Mouse (Mus musculus): ENCODE data around the gene Olfr1454.

Olfr1454 gene

GRCm38 (mm10) chr19:13060310-13060709, at the start of gene Olfr1454:
TSS of gene Olfr1454 (plus strand) at chr19:13060610.
- DNase-seq, result no peak

GRCm38 (mm10) chr19:13028227-13028626, 32.2 kb upstream of the Olfr1454 start, which contains the start of gene Olfr1453:
TSS of gene Olfr1453 (minus strand) at chr19:13028327.
- no peak for DNase-seq

GRCm38 (mm10) chr19:13093908-13094307, 33.5 kb downstream of the Olfr1454 start:
- no peak for DNase-seq

- no peak for DNase-seq
Observed at GRCm38 (mm10) chr19:13097791-13098190, 37.4 kb downstream of the Olfr1454 start, which contains the start of gene Olfr1457. TSS of gene Olfr1457 (minus strand) at chr19:13097891.

GRCm38 (mm10) chr19:13106675-13107074, 46.3 kb downstream of the Olfr1454 start, which contains the start of gene Olfr1458:
TSS of gene Olfr1458 (minus strand) at chr19:13106775.
- DNase-seq, result no peak

Measured in kidney, postnatal 36 days (tissue).